Mouse (Mus musculus) right cerebral cortex, adult 2 months (tissue): ENCODE measurements around the gene Ddi2.
A peak's percentile ranks its signal among the peaks of the same experiment; 100 is the strongest.

Source experiments
- DNase-seq, 2 experiments: peaks; one replicate each; pipeline ENCODE4 v3.0.0; 2021 to 2022; ENCODE audit warnings: low spot score in 2 of 2

Ddi2 gene

DNA sequence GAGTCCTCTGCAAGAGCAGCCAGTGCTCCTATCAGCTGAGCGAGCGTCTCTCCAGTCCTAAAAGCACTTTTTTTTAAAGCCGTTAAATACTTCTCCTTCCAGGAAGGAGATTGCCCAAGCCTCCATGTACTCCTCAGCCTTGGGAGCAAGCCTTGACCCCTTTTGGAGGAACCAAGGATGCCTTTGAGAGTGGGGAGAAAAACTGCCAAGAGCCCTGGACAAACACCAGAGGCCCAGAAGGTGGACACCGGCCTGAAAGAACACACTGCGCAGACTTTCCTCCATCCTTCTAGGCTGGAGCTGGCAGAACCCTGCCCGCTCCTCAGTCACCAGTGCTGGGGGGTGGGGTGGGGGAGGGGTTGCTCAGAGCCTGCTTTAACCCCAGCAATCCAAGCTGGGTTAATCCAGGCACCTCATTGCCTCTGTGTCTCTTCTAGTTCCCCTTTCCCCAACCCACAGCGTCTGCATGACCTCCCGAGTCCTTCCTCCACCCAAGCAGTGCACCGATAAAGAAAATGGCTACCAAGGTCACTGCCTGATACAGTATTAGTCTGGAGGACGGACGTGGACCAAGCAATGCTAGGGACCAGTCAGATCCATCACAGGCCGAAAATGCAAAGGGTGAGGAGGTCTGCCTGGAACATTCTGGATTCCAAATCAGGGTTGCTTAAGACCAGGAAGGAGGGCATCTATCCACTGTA, 67.2 kb downstream of the Ddi2 start:
- peak in 1 of 2 experiments; percentile 44 for DNase-seq

DNA sequence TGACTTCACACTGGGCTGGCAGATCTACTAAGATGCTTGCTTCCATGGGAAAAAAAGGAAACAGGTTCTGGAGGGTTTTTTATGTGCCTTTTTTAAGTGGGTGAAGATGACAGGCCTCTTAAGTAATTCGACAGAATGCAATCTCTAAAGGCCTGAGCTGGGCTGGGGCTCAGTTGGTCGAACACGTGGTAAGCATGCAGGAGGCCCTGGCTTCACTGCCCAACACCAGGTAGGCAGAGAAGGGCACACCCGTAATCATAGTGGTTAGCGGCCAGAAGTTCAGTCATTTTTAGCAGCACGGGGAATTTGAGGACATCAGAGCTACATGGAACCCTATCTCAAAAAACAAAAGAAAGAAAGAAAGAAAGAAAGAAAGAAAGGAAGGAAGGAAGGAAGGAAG, 68.7 kb downstream of the Ddi2 start:
- no peak for DNase-seq

DNA sequence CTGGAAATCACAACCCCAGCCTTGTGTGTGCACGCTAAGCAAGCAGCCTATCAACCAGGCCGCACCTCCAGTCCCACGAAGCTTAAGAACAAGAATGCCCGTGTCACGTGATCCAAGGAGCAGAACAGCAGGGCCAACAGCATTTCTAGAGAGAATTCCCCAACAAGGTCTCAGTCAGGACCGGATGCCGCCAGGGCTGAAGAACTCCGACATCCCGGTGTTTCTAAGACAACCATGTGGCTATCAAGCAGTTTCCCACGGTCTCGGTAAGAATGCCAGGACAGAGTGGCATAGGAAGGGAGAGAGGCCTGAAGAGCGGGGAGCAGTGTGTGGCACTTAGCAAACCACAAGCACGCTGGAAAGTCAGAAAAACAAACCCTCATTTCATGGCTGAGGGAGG, 69.4 kb downstream of the Ddi2 start:
- DNase-seq = no peak

DNA sequence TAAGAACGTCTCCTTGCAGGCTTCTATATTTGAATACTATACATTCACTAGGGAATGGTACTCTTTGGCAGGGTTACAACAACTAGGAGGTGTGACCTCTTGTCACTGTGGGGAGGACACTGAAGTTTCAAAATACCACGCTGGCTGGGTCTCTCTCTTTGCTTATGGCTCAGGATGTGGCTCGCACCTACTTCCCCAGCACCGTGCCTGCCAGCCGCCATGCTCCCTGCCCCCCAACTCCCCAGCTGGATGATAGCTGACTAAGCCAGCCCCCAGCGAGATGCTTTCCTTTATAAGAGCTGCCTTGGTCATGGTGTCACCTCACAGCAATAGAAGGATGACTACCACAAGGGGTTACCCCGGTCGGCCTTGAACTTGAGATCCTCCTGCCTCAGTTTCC, 70.2 kb downstream of the Ddi2 start:
- DNase-seq = no peak

DNA sequence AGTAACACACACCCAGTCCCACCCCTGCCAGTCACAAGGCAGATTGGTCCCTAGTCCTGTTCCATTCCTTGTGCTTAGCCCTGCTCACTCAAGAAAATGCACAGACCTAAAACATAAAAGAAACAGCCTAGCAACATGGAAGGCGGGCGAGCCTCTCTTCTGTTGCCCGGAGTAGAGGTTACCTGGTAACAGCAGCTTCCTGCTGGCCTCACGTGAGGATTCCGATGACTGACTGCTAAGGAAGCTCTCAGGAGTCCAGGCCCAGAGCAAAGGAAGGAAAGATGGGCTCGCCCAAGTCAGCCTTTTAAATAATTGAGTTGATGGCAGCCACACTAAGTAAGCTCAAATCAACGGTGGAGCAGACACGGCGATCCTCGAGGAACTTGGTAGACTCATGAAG, 71.3 kb downstream of the Ddi2 start:
- DNase-seq = no peak

DNA sequence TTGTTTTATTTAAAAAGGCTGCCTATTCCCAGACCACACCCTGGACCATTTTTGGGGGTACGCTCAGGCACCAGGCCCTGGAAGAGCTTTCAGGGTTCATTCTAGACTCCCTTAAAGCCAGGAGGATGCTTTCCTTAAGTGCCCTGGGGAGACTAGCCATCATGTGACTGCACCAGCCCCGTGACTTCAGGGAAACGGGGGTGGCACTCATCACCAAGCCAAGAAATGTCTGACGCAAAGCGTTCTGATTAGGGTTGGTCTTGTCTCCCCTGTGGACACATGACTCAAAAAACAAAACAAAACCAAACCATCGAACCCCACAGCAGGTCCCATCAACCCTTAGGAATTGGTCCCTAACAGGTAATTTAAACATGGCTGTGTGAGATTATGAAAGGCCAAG, 71.9 kb downstream of the Ddi2 start:
- DNase-seq = no peak

DNA sequence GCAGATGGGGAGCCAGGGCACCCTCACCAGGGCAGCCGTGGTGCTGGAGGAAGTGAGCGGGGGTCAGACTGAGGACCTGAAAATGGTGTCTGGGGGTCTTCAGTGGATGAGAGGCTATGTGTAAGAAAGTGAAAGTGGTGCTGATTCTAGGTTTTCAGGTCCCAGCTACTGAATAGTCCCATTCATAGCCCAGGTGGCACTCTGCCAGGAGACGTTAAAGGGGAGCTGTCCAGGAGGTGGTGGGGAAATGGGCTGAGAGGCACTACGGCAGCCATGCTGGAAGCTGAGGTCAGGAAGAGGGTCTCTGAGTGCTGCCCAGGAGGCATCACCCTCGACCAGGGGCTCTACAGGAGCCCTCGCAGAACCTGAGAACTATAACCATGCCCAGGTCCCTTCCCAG, 74.0 kb downstream of the Ddi2 start:
- DNase-seq = no peak

DNA sequence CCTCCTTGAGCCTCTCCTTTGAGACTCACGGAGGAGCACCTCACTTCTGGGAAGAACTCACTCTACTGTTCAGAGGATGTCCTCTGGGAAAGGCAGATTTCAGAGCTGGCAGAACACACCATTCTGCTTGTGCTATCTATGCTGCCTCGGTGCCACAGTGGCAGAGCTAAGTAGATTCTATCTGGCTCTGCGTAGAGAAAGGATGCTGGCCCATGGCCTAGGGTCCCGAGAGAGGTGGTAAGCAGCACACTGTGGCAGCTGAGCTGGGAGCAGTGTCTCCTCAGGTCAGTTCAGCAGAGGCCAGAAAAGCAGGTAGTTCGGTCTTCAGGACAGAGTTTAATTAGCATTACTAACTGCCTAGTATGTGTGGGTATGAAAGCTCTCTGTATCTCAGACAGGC, 75.0 kb downstream of the Ddi2 start:
- no peak for DNase-seq

DNA sequence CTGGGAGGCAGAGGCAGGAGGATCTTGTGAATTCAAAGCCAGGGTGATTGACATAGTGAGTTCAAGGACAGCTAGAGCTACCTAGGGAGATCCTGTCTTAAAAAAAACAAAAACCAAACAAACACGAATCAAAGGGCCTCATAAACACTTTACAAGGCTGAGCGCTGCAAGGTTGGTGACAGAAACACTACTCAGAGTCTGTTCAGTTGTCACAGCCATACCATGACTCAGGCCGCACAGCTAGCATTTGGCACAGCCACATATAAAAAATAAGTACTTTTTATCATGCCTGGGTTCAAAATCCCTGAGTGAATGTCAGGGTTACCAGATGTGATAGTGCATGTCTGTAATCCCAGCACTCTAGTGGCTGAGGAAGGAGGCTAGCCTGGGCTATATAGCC, 76.0 kb downstream of the Ddi2 start:
- DNase-seq = no peak

DNA sequence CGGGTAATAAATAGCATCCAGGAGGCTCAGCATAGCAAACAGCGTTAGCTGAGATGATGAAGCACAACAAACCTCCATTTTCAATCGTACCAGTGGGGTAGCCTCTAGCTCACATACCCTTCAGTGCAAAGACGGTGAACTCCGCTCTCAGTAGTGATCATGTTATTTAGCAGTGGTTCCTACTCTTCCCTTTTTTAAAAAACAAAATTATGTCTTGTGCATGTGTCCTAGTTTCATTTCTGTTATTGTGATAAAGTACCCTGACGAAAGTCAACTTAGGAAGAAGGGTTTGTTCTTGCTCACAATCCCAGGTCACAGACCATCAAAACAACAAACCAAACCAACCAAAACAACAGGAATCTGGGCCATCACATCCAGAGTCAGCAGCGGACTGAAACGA, 77.2 kb downstream of the Ddi2 start:
- no peak for DNase-seq

DNA sequence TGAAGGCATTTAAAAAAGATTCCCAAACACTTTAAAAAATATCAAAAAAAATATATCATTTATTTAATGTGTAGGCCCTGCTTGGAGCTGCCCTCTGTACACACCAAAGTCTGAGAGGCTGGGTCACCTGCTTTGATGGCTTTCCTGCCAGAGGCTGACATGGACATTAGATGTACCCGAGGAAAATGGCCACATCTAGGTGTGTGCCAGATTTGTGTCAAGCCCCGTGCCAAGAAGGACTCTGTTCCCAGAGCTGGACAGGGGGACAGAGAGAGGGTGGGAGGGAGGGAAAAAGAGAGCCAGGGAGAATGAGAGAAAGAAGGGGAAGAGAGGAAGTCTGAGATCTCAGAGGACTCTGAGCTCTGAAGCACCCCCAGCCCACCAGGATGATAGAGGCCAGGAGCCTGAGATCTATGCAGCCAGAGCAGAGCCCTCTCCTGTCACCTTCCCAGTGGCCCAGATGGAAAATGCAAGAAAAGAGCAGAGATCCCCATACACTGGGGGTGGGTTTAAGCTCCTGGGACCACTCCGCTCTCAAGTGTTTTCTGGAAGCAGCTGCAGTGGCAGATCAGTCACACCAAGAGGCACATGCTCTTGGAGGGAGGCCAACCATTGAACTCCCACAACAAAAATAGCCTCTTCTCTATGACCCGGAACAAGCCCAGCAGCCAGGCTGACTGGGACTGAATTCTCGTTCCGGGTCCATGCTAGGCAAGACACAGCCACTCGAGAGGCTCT, 79.9 kb downstream of the Ddi2 start:
- peak in 1 of 2 experiments; percentile 44 for DNase-seq

DNA sequence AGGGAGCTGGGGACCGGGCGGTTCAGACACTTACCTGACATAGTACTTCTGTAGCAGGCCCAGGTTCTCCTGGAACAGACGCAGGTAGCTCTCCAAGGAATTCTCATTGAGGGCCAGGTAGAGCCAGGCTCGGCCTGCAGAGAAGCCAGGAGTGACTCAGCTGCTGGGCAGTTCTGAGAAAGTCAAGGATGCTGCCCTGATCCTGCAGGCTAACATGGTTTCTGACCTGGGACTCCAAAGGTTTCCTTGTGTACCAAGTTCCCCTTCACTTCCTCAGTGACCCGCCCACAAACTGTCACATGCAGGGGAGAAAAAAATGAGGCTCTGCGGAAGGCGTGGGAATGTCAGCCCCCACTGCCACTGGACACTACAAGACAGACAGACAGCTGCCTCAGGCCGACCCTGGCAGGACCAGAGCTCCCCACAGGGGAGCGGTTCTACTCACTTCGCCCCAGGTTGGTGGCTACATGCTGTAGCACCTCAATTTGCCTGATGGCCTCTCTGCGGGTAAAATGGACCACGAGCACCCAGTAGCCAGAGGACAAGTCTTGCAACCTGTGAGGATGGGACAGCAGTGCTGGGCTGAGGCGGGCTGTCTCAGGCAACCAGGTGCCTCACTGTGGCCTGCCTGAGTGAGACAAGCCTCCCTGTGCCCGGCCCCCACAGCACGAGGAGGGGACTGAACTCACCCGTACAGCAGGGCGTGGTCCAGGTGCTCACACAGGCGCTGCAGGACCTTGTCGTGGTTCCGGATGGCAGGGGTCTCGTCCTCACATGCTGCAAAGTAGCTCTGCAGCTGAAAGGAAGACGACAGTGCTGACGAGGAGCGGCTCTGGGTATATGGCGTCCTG, 81.0 kb downstream of the Ddi2 start:
- DNase-seq = no peak

DNA sequence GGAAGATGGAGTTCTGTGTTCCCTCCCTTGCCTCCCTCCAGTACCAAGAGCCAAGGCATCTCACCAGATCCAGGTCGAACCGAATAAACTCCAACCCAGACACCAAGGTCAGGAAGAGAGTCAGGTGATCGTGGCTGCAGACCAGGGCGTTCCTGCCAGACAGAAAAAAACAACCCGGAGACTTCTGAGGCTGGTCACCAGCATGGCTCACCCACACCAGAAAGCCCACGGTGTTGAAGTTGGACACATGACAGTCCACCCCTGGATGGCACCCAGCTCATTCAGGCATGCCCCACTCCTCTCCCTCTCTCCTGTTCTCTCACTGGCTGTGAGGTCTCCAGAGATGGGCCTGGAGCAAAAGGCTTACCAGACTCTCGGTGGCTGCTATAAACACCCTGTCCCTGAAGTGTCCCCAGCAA, 81.9 kb downstream of the Ddi2 start:
- no peak for DNase-seq

DNA sequence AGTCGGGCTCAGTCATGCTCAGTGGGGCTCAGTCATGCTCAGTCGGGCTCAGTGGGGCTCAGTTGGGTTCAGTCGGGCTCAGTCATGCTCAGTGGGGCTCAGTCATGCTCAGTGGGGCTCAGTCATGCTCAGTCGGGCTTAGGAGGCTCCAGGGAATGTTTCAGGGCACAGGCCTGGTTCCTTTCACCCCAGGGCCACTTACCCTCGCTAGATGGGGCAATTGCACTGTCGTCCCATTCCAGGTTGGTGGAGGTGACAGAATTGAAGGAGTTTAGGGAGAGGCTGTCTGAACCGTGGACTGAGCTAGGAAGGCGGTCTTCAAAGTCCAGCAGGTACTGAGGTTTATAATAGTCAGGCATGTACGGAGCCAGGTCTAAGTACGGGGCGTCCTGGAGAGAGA, 83.7 kb downstream of the Ddi2 start:
- no peak for DNase-seq

DNA sequence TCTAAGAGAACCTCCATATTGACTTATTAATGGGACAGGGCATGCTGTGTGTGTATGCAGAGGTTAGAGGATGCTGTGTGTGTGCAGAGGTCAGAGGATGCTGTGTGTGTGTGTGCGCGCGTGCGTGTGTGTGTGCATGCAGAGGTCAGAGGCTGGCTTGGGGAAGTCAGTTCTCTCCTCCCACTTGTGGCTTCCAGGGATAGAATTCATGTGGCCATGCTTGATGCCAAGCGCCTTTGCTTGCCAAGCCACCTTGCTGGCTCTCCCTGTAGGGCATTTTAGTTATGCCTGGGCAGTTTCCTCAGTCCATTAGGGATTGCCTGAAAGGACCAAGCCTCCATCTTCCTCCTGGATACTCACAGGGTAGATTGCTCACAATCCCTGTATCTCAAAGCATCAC, 86.5 kb downstream of the Ddi2 start:
- no peak for DNase-seq

DNA sequence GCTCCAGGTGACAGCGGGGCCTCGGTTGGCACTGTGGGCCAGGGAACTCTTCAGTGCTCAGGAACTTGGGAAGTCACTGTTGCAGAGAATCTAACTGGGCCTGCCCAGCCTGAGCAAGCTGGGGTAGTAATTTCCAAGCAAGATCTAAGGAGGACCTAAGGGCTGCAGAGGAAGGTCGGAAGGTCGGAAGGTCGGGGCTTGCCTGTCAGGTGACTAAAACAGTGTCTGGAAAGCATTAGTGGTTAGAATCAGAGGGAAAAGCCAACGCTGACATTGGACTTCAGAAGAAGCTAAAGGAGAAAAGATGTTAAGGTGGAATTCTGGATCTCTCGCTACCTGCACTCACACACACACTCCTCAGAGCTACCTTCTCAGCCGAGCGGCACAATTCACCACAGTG, 87.2 kb downstream of the Ddi2 start:
- DNase-seq = no peak

DNA sequence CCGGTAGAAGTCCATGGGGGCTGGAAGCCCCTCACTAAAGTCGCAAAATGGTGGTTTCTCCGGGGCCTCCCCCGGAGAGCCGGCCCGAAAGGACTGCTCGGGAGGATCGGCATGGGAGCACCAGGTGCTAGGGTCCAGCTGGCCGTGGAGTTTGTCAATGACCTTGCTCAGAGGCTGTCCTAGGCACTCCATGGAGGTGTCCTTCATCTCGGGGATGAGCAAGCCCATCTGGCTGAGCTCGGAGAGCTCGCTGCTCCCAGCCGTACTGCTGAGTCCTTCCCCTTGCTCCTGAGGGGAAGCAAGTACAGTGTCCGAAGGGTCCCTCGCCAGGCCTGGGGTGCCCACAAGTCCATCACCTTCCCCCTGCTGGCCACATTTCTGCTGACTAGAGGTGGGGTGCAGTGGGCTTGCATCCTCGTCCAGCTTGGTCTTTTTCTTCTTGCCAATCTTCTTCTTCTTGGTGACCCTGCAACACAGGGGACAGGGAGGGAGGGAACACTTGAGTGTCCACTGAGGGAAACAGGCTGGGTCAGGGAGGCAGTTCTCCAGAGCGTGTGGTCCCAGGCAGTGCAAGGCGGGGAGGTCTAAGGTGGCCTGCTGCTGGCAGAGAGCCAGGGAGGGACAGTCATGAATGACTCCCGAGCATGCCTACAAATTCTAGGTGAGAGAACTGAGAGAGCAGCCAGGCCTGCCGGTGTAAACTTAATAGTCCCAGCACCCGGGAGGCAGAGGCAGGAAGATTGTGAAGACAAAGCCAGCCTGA, 90.9 kb downstream of the Ddi2 start:
- no peak for DNase-seq

DNA sequence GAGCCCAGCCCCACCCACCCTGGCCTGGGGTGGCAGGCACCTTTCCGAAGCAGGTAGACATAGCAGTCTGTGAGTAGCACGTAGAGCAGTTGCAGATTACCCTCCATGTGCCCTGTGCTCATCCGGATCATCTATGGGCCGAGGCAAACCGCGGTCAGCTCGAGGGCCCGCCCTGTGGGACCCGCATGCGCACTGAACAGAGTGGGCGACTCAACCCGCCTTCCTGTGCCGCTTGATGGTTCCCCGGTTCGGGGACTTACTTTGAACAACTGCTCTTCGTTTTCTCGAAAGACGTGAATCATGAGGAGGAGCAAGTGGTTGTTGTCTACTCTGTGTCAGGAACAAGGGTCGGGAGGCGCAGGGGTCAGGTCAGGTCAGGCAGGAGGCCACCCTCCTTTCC, 92.0 kb downstream of the Ddi2 start:
- no peak for DNase-seq

DNA sequence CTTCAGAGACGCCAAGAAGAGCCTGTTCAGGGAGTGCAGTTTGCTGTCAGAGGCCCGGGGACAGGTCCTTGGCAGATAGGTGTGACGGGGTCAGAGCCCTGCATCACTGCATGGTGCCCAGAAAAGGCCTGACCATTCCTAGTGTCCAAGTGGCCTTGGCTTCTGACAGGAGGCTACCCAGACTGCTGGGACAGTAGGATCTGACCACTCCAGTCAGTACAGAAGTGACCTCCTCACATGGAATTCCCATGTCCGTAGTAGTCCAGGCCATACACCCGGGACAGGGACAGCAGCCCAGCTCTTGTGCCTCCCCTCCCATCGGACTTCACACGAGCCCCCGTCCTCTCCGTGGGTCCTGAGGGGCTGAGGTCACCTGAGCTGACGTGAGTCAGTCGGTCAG, 93.2 kb downstream of the Ddi2 start:
- DNase-seq = no peak

DNA sequence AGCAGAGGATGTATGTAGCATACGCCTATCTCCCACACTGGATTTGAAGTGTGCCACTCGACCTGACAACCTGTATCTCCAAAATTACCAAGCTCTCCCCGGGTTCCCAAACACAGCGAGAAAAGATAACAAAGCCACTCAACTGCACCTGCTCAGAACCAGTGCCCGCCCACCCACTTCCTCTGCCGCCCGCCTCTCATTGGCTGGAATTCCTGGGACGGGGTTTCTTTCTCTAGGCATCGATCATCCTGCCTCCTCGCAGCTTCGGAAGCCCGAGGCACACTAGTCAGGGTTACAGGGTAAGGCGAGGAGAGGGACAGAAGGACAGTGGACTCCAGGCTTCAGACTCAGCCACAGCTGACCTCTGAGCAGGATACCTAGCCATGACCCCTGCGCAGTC, 94.6 kb downstream of the Ddi2 start:
- no peak for DNase-seq
